Mouse (Mus musculus): ENCODE results near the gene Hes1.

GRCm38 (mm10) chr16:30034001-30034400 lies 30.2 kb upstream of the Hes1 start:
- TF ChIP-seq CTCF (IDR thresholded peaks at IDR 0.05; ENCODE audit: low read depth): no peak
- no peak for TF ChIP-seq EP300 (optimal IDR thresholded peaks at IDR 0.05)

Measured in stomach, postnatal 0 days (tissue).